Mouse (Mus musculus) E14TG2a.4 (cell line): ENCODE results near the gene Ankrd13a.

ENCODE experiments used
- CTCF ChIP-seq: conservative IDR thresholded peaks from 2 replicates; pipeline ENCODE4 v1.5.1; 2014; ENCODE audit warnings: low read length
- NANOG ChIP-seq: IDR thresholded peaks from 2 replicates; pipeline ENCODE4 v1.6.1; 2014; ENCODE audit warnings: borderline replicate concordance, low read length, mixed read lengths
- POU5F1 ChIP-seq: IDR thresholded peaks from 2 replicates; pipeline ENCODE4 v1.6.1; 2014; ENCODE audit warnings: low read length, borderline replicate concordance

- TF ChIP-seq CTCF (no peak), POU5F1 (no peak), NANOG (no peak)
These were observed 841 bp downstream of the Ankrd13a start, which contains the start of gene Git2 for GRCm38 (mm10) chr5:114775056-114775979.
